Mouse (Mus musculus) adrenal gland, postnatal 4 days (tissue): ENCODE data around the gene Prr23a2. TPM values are rescaled to one million over a fixed set of nuclear protein-coding genes. Genes with fewer than 3 reads are reported as not detected.
"Not testable (repeated sequence)": the region's sequence is repeated elsewhere in the genome, so short reads cannot be mapped to it uniquely, and the experiment has no call there.

Source experiments
- DNase-seq, 2 experiments: peaks; one replicate each; pipeline ENCODE4 v3.0.0; 2021 to 2022; ENCODE audit warnings: low spot score in 2 of 2, mixed read lengths in 2 of 2
- long read RNA-seq, 2 experiments: library from polyadenylated mRNA; stranded (forward); transcript quantifications; one replicate each; pipeline ENCODE4 v2.0.0; 2021
- total RNA-seq, 2 experiments: library from RNA; stranded (reverse); gene quantifications; 2 replicates each; pipeline ENCODE4 v1.2.3; 2021

The Prr23a2 gene
- not detected for total RNA-seq
- long read RNA-seq, experiment 1, result 0 reads
- long read RNA-seq, experiment 2, result 0 reads

- DNase-seq, result no peak
These were observed at the start of gene Prr23a2 for GRCm38 (mm10) chr9:98856210-98856609. Gene Prr23a2 (plus strand): TSS chr9:98856494.

GRCm38 (mm10) chr9:98807631-98808030 lies 48.7 kb upstream of the Prr23a2 start:
- no peak for DNase-seq

- not testable (repeated sequence) for DNase-seq
These were observed 46.8 kb upstream of the Prr23a2 start for GRCm38 (mm10) chr9:98809526-98809925.

- no peak for DNase-seq
These were observed 40.2 kb upstream of the Prr23a2 start for GRCm38 (mm10) chr9:98816066-98816465.

- no peak for DNase-seq
These were observed 38.7 kb upstream of the Prr23a2 start for GRCm38 (mm10) chr9:98817592-98817991.

GRCm38 (mm10) chr9:98818971-98819370 lies 37.3 kb upstream of the Prr23a2 start:
- no peak for DNase-seq

GRCm38 (mm10) chr9:98819481-98819880 lies 36.8 kb upstream of the Prr23a2 start:
- no peak for DNase-seq

GRCm38 (mm10) chr9:98820461-98820860 lies 35.8 kb upstream of the Prr23a2 start:
- no peak for DNase-seq

- DNase-seq, result no peak
These were observed 35.2 kb upstream of the Prr23a2 start for GRCm38 (mm10) chr9:98821067-98821466.

- DNase-seq, result no peak
These were observed 32.5 kb upstream of the Prr23a2 start for GRCm38 (mm10) chr9:98823805-98824204.

- DNase-seq, result no peak
These were observed 26.8 kb upstream of the Prr23a2 start for GRCm38 (mm10) chr9:98829508-98829907.

GRCm38 (mm10) chr9:98837537-98838074 lies 18.7 kb upstream of the Prr23a2 start:
- DNase-seq, result no peak

- no peak for DNase-seq
These were observed 14.2 kb upstream of the Prr23a2 start, which contains the start of gene Prr23a1 for GRCm38 (mm10) chr9:98842117-98842516. Gene Prr23a1 (plus strand): TSS chr9:98842503.

GRCm38 (mm10) chr9:98863463-98863862 lies 7.2 kb downstream of the Prr23a2 start:
- DNase-seq, result no peak

- DNase-seq, result no peak
These were observed 8.3 kb downstream of the Prr23a2 start, which contains the start of gene Prr23a3 for GRCm38 (mm10) chr9:98864571-98864970. Gene Prr23a3 (plus strand): TSS chr9:98864767.

GRCm38 (mm10) chr9:98901486-98901885 lies 45.2 kb downstream of the Prr23a2 start:
- DNase-seq, result no peak

- DNase-seq, result no peak
These were observed 46.5 kb downstream of the Prr23a2 start, which contains the start of gene 7420426K07Rik for GRCm38 (mm10) chr9:98902819-98903218. Gene 7420426K07Rik (plus strand): TSS chr9:98903119.

Other genes starting within 250 kb of the Prr23a2 start
- gene Prr23a1, start 14.0 kb upstream of the Prr23a2 start, total RNA-seq, result not detected
- gene Prr23a3, start 8.3 kb downstream of the Prr23a2 start, total RNA-seq, result not detected
- not detected for gene 7420426K07Rik, start 46.6 kb downstream of the Prr23a2 start, total RNA-seq
- not detected for gene Foxl2, start 98.8 kb downstream of the Prr23a2 start, total RNA-seq
- gene Faim, start 129.9 kb downstream of the Prr23a2 start, total RNA-seq, result 10 to 100 TPM; 26.4 to 27.0 TPM
- gene Gm1123, start 179.2 kb downstream of the Prr23a2 start, total RNA-seq, result not detected